Mouse (Mus musculus): Measurements from ENCODE around the gene Ift81.

Ift81 gene

GRCm38 (mm10) chr5:122613908-122614732 is at the start of gene Ift81:
TSS of gene Ift81 (minus strand) at chr5:122614518.
- WGBS, result 2% methylated on average over 67 of the region's 67 CpGs

GRCm38 (mm10) chr5:122662501-122662900 is 48.2 kb upstream of the Ift81 start:
- 97% methylated on average over 6 of the region's 6 CpGs for WGBS

- 95% methylated on average over 12 of the region's 12 CpGs for WGBS
Observed at GRCm38 (mm10) chr5:122656808-122657207, 42.5 kb upstream of the Ift81 start.

- WGBS, result 41% methylated on average over 5 of the region's 5 CpGs
Observed at GRCm38 (mm10) chr5:122654268-122654573, 39.9 kb upstream of the Ift81 start.

GRCm38 (mm10) chr5:122653446-122654267 is 39.3 kb upstream of the Ift81 start:
- 31% methylated on average over 15 of the region's 15 CpGs for WGBS

- WGBS, result 28% methylated on average over 10 of the region's 10 CpGs
Observed at GRCm38 (mm10) chr5:122653112-122653445, 38.8 kb upstream of the Ift81 start.

GRCm38 (mm10) chr5:122652506-122652905 is 38.2 kb upstream of the Ift81 start:
- 68% methylated on average over 7 of the region's 7 CpGs for WGBS

GRCm38 (mm10) chr5:122650100-122650499 is 35.8 kb upstream of the Ift81 start:
- WGBS, result 72% methylated on average over 8 of the region's 8 CpGs

- WGBS, result 39% methylated on average over 8 of the region's 8 CpGs
Observed at GRCm38 (mm10) chr5:122649264-122649663, 34.9 kb upstream of the Ift81 start.

- WGBS, result 93% methylated on average over 14 of the region's 14 CpGs
Observed at GRCm38 (mm10) chr5:122647952-122648374, 33.6 kb upstream of the Ift81 start.

GRCm38 (mm10) chr5:122647256-122647924 is 33.1 kb upstream of the Ift81 start:
- WGBS, result 54% methylated on average over 9 of the region's 9 CpGs

GRCm38 (mm10) chr5:122646050-122646449 is 31.7 kb upstream of the Ift81 start:
- WGBS, result 91% methylated on average over 11 of the region's 11 CpGs

- WGBS, result 89% methylated on average over 6 of the region's 6 CpGs
Observed at GRCm38 (mm10) chr5:122645290-122645689, 31.0 kb upstream of the Ift81 start.

- 39% methylated on average over 15 of the region's 15 CpGs for WGBS
Observed at GRCm38 (mm10) chr5:122644111-122644607, 29.8 kb upstream of the Ift81 start.

GRCm38 (mm10) chr5:122643701-122644100 is 29.4 kb upstream of the Ift81 start, which contains the start of gene P2rx7:
TSS of gene P2rx7 (plus strand) at chr5:122643911.
- 28% methylated on average over 12 of the region's 12 CpGs for WGBS

GRCm38 (mm10) chr5:122639986-122640385 is 25.7 kb upstream of the Ift81 start:
- WGBS, result 81% methylated on average over 5 of the region's 5 CpGs

GRCm38 (mm10) chr5:122639517-122639916 is 25.2 kb upstream of the Ift81 start:
- WGBS, result 86% methylated on average over 4 of the region's 4 CpGs

GRCm38 (mm10) chr5:122638296-122638695 is 24.0 kb upstream of the Ift81 start:
- 80% methylated on average over 2 of the region's 2 CpGs for WGBS

GRCm38 (mm10) chr5:122636958-122637357 is 22.6 kb upstream of the Ift81 start:
- 33% methylated on average over 16 of the region's 16 CpGs for WGBS

GRCm38 (mm10) chr5:122636308-122636707 is 22.0 kb upstream of the Ift81 start:
- WGBS, result 52% methylated on average over 9 of the region's 9 CpGs

- 88% methylated on average over 8 of the region's 8 CpGs for whole genome bisulfite sequencing
Observed at GRCm38 (mm10) chr5:122635228-122635627, 20.9 kb upstream of the Ift81 start.

- WGBS, result 34% methylated on average over 2 of the region's 2 CpGs
Observed at GRCm38 (mm10) chr5:122627243-122627642, 12.9 kb upstream of the Ift81 start.
